Mouse (Mus musculus): ENCODE results near the gene 0610012G03Rik. TPM values are rescaled to one million over a fixed set of nuclear protein-coding genes. Genes with fewer than 3 reads are reported as not detected.
"Not testable (repeated sequence)": the region's sequence is repeated elsewhere in the genome, so short reads cannot be mapped to it uniquely, and the experiment has no call there.

The 0610012G03Rik gene
- polyA plus RNA-seq, 1 experiment from 2014 or later, result 103 TPM

GRCm38 (mm10) chr16:31947333-31947732 lies 961 bp downstream of the 0610012G03Rik start:
- Histone ChIP-seq H3K4me1 (ENCODE audit: insufficient read depth, low read length) (peaks cover 20% of the 10 kb centered on the region), H3K9me3 (ENCODE audit: low read length) (no peaks in the 10 kb centered on the region), H3K9ac (replicated peaks; ENCODE audit: low read length) (peak overlapping the region; percentile 89), H3K36me3 (ENCODE audit: insufficient read depth, low read length) (peaks cover 13% of the 10 kb centered on the region; the same call in 1 of the 2 replicates), H3K27me3 (ENCODE audit: insufficient read depth, low read length) (no peaks in the 10 kb centered on the region), H3K4me2 (replicated peaks; ENCODE audit: low read depth, low read length) (peak overlapping the region; percentile 80), H3K4me3 (ENCODE audit: low read length) (peak overlapping the region; percentile 81), H3K27ac (ENCODE audit: low read length) (peak overlapping the region; percentile 89)
- ATAC-seq (ENCODE audit: low FRiP score, low TSS enrichment), result no peak
- WGBS, result 22% methylated on average over 8 of the region's 8 CpGs

- not testable (repeated sequence) for H3K4me3 ChIP-seq (ENCODE audit: low read length); H3K4me2 ChIP-seq (replicated peaks; ENCODE audit: low read depth, low read length); H3K27me3 ChIP-seq (ENCODE audit: insufficient read depth, low read length); H3K36me3 ChIP-seq (ENCODE audit: insufficient read depth, low read length); H3K9ac ChIP-seq (replicated peaks; ENCODE audit: low read length); H3K9me3 ChIP-seq (ENCODE audit: low read length); ATAC-seq (ENCODE audit: low FRiP score, low TSS enrichment); H3K27ac ChIP-seq (ENCODE audit: low read length)
- H3K4me1 ChIP-seq (ENCODE audit: insufficient read depth, low read length), result peaks cover 20% of the 10 kb centered on the region
- 88% methylated on average over 6 of the region's 6 CpGs for WGBS
These were observed 2.3 kb downstream of the 0610012G03Rik start for GRCm38 (mm10) chr16:31945986-31946385.

GRCm38 (mm10) chr16:31945372-31945771 lies 2.9 kb downstream of the 0610012G03Rik start:
- no peak for ATAC-seq (ENCODE audit: low FRiP score, low TSS enrichment)
- no peaks in the 10 kb centered on the region for H3K9me3 ChIP-seq (ENCODE audit: low read length)
- H3K36me3 ChIP-seq (ENCODE audit: insufficient read depth, low read length), result 0 out of 2 replicates have a peak, but pooled peaks cover 6% of the 10 kb centered on the region
- WGBS, result 83% methylated on average over 6 of the region's 6 CpGs
- no peak overlapping the region for H3K27ac ChIP-seq (ENCODE audit: low read length)
- H3K4me3 ChIP-seq (ENCODE audit: low read length), result no peak overlapping the region
- no peak overlapping the region for H3K4me2 ChIP-seq (replicated peaks; ENCODE audit: low read depth, low read length)
- peaks cover 20% of the 10 kb centered on the region for H3K4me1 ChIP-seq (ENCODE audit: insufficient read depth, low read length)
- no peaks in the 10 kb centered on the region for H3K27me3 ChIP-seq (ENCODE audit: insufficient read depth, low read length)
- no peak overlapping the region for H3K9ac ChIP-seq (replicated peaks; ENCODE audit: low read length)

- Histone ChIP-seq H3K4me3 (ENCODE audit: low read length) (no peak overlapping the region), H3K27me3 (ENCODE audit: insufficient read depth, low read length) (no peaks in the 10 kb centered on the region), H3K4me2 (replicated peaks; ENCODE audit: low read depth, low read length) (no peak overlapping the region), H3K36me3 (ENCODE audit: insufficient read depth, low read length) (0 out of 2 replicates have a peak, but pooled peaks cover 6% of the 10 kb centered on the region), H3K9me3 (ENCODE audit: low read length) (no peaks in the 10 kb centered on the region), H3K27ac (ENCODE audit: low read length) (no peak overlapping the region), H3K9ac (replicated peaks; ENCODE audit: low read length) (no peak overlapping the region), H3K4me1 (ENCODE audit: insufficient read depth, low read length) (peaks cover 20% of the 10 kb centered on the region)
- 90% methylated on average over 12 of the region's 12 CpGs for WGBS
- no peak for ATAC-seq (ENCODE audit: low FRiP score, low TSS enrichment)
These were observed 3.5 kb downstream of the 0610012G03Rik start for GRCm38 (mm10) chr16:31944698-31945255.

GRCm38 (mm10) chr16:31943980-31944379 lies 4.3 kb downstream of the 0610012G03Rik start:
- 3% methylated on average over 10 of the region's 10 CpGs for WGBS
- ATAC-seq (ENCODE audit: low FRiP score, low TSS enrichment), result 0 out of 2 replicates have a peak, but pooled peaks have one; percentile 19
- H3K4me1 ChIP-seq (ENCODE audit: insufficient read depth, low read length), result peaks cover 13% of the 10 kb centered on the region
- H3K9ac ChIP-seq (replicated peaks; ENCODE audit: low read length), result 0 out of 2 replicates have a peak overlapping the region, but pooled peaks have one; percentile 9
- H3K27ac ChIP-seq (ENCODE audit: low read length), result no peak overlapping the region
- H3K36me3 ChIP-seq (ENCODE audit: insufficient read depth, low read length), result 0 out of 2 replicates have a peak, but pooled peaks cover 6% of the 10 kb centered on the region
- no peak overlapping the region for H3K4me3 ChIP-seq (ENCODE audit: low read length)
- H3K4me2 ChIP-seq (replicated peaks; ENCODE audit: low read depth, low read length), result no peak overlapping the region
- H3K27me3 ChIP-seq (ENCODE audit: insufficient read depth, low read length), result no peaks in the 10 kb centered on the region
- H3K9me3 ChIP-seq (ENCODE audit: low read length), result no peaks in the 10 kb centered on the region

- 58% methylated on average over 2 of the region's 2 CpGs for WGBS
- H3K9me3 ChIP-seq (ENCODE audit: low read length), result no peaks in the 10 kb centered on the region; the same call in 1 of the 2 replicates
- no peak overlapping the region for H3K4me3 ChIP-seq (ENCODE audit: low read length)
- no peak for ATAC-seq (ENCODE audit: low FRiP score, low TSS enrichment)
- no peak overlapping the region for H3K4me2 ChIP-seq (replicated peaks; ENCODE audit: low read depth, low read length)
- H3K27me3 ChIP-seq (ENCODE audit: insufficient read depth, low read length), result peaks cover 11% of the 10 kb centered on the region
- H3K36me3 ChIP-seq (ENCODE audit: insufficient read depth, low read length), result 0 out of 2 replicates have a peak, but pooled peaks cover 6% of the 10 kb centered on the region
- peaks cover 1% of the 10 kb centered on the region; the same call in 1 of the 2 replicates for H3K4me1 ChIP-seq (ENCODE audit: insufficient read depth, low read length)
- H3K9ac ChIP-seq (replicated peaks; ENCODE audit: low read length), result no peak overlapping the region
- no peak overlapping the region for H3K27ac ChIP-seq (ENCODE audit: low read length)
These were observed 7.7 kb downstream of the 0610012G03Rik start for GRCm38 (mm10) chr16:31940586-31940985.

GRCm38 (mm10) chr16:31938856-31939255 lies 9.4 kb downstream of the 0610012G03Rik start:
- Histone ChIP-seq H3K27ac (ENCODE audit: low read length) (no peak overlapping the region), H3K9ac (replicated peaks; ENCODE audit: low read length) (no peak overlapping the region), H3K9me3 (ENCODE audit: low read length) (no peaks in the 10 kb centered on the region; the same call in 1 of the 2 replicates), H3K27me3 (ENCODE audit: insufficient read depth, low read length) (peaks cover 27% of the 10 kb centered on the region), H3K36me3 (ENCODE audit: insufficient read depth, low read length) (no peaks in the 10 kb centered on the region), H3K4me2 (replicated peaks; ENCODE audit: low read depth, low read length) (no peak overlapping the region), H3K4me3 (ENCODE audit: low read length) (no peak overlapping the region), H3K4me1 (ENCODE audit: insufficient read depth, low read length) (peaks cover 15% of the 10 kb centered on the region)
- ATAC-seq (ENCODE audit: low FRiP score, low TSS enrichment), result no peak
- WGBS, result 68% methylated on average over 6 of the region's 6 CpGs

GRCm38 (mm10) chr16:31936568-31936967 lies 11.7 kb downstream of the 0610012G03Rik start:
- Histone ChIP-seq H3K9me3 (ENCODE audit: low read length) (no peaks in the 10 kb centered on the region; the same call in 1 of the 2 replicates), H3K36me3 (ENCODE audit: insufficient read depth, low read length) (no peaks in the 10 kb centered on the region), H3K9ac (replicated peaks; ENCODE audit: low read length) (no peak overlapping the region), H3K4me3 (ENCODE audit: low read length) (no peak overlapping the region), H3K27me3 (ENCODE audit: insufficient read depth, low read length) (peaks cover 30% of the 10 kb centered on the region), H3K4me2 (replicated peaks; ENCODE audit: low read depth, low read length) (no peak overlapping the region), H3K27ac (ENCODE audit: low read length) (no peak overlapping the region), H3K4me1 (ENCODE audit: insufficient read depth, low read length) (peaks cover 26% of the 10 kb centered on the region)
- WGBS, result 84% methylated on average over 4 of the region's 4 CpGs
- ATAC-seq (ENCODE audit: low FRiP score, low TSS enrichment), result no peak

GRCm38 (mm10) chr16:31935091-31935979 lies 13.0 kb downstream of the 0610012G03Rik start:
- Histone ChIP-seq H3K36me3 (ENCODE audit: insufficient read depth, low read length) (no peaks in the 10 kb centered on the region), H3K9me3 (ENCODE audit: low read length) (no peaks in the 10 kb centered on the region; the same call in 1 of the 2 replicates), H3K27ac (ENCODE audit: low read length) (no peak overlapping the region), H3K27me3 (ENCODE audit: insufficient read depth, low read length) (peaks cover 30% of the 10 kb centered on the region), H3K9ac (replicated peaks; ENCODE audit: low read length) (0 out of 2 replicates have a peak overlapping the region, but pooled peaks have one; percentile 2), H3K4me1 (ENCODE audit: insufficient read depth, low read length) (peaks cover 26% of the 10 kb centered on the region), H3K4me2 (replicated peaks; ENCODE audit: low read depth, low read length) (peak overlapping the region; percentile 52), H3K4me3 (ENCODE audit: low read length) (peak overlapping the region; percentile 35)
- ATAC-seq (ENCODE audit: low FRiP score, low TSS enrichment), result no peak
- WGBS, result 6% methylated on average over 36 of the region's 36 CpGs
